Mouse (Mus musculus) lung, adult 2 months (tissue): ENCODE measurements around the gene Ica1.

ENCODE experiments used
- CTCF ChIP-seq: fragments of 200-500 bp; IDR thresholded peaks from 2 replicates; pipeline ENCODE4 v1.5.1; 2011; ENCODE audit warnings: mild to moderate bottlenecking, low read length, control low read depth; ENCODE audit not compliant: insufficient read depth
- POLR2A ChIP-seq: fragments of 200-500 bp; IDR thresholded peaks from 2 replicates; pipeline ENCODE4 v1.6.1; 2011; ENCODE audit warnings: low read depth, mild to moderate bottlenecking, control low read depth, low read length, borderline replicate concordance; ENCODE audit errors: extremely low read depth

DNA sequence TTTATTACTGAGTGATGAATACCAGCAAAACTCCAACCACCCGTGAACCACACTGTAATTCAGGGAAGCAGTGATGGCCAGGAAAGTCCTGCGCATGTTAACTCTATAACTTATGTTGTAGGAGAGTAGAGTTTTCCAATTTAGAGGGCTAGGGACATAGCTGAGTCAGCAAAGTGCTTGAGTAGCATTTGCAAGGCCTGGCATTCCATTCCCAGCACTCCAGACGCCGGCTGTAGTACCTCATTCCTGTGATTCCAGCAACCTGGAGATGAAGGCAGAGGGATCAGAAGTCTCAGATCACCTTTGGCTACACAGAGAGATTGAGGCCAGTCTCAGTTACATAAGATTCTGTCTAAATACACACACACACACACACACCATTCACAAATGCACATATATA, 105.3 kb downstream of the Ica1 start:
- TF ChIP-seq CTCF (no peak), POLR2A (no peak)
